Comparison of ENCODE assay signal across 14 mouse cellular contexts in genomic region chr12:113484971-113485485, GRCm38 (mm10). TPM values are rescaled to one million over a fixed set of nuclear protein-coding genes. Genes with fewer than 3 reads are reported as not detected.
DNase-seq lines count a peak whose midpoint lies in the region; ATAC-seq and TF ChIP-seq lines count a peak whose summit lies in the region.
"Had no signal": no experiment of that assay in that cellular context is flagged by ENCODE, and none has a peak within 500 bp of the region (broad histone marks: within the 10 kb centered on the region; RNA-seq: fewer than 3 reads in every experiment).

No protein-coding gene starts in this region.

- H3K36me3 ChIP-seq in lung, postnatal 0 days (ENCODE audit: insufficient read depth, low read length), result no peaks in the 10 kb centered on the region
- H3K36me3 ChIP-seq in hindbrain, embryonic 10.5 days, result no peaks in the 10 kb centered on the region
- H3K36me3 ChIP-seq: embryonic facial prominence, embryonic 10.5 days; heart, embryonic 12.5 days; liver, embryonic 13.5 days; midbrain, embryonic 12.5 days had no signal

- no peaks in the 10 kb centered on the region for H3K4me1 ChIP-seq in lung, postnatal 0 days (ENCODE audit: insufficient read depth, low read depth, low read length)
- peaks cover 17% of the 10 kb centered on the region for H3K4me1 ChIP-seq in bone marrow macrophage, adult 2 months (ENCODE audit: control insufficient read depth, insufficient read depth, low read length)
- no peaks in the 10 kb centered on the region for H3K4me1 ChIP-seq in hindbrain, embryonic 10.5 days (replicated peaks)
- H3K4me1 ChIP-seq: embryonic facial prominence, embryonic 10.5 days; heart, embryonic 12.5 days; liver, embryonic 13.5 days; midbrain, embryonic 12.5 days had no signal

- WGBS in lung, postnatal 0 days, result 23% methylated on average over 2 of the region's 2 CpGs
- 51% methylated on average over 2 of the region's 2 CpGs for WGBS in hindbrain, embryonic 10.5 days

- no peak overlapping the region for H3K4me3 ChIP-seq in gastrocnemius, adult 2 months
- H3K4me3 ChIP-seq in lung, postnatal 0 days (ENCODE audit: low read depth, low read length), result no peak overlapping the region
- no peak overlapping the region for H3K4me3 ChIP-seq in bone marrow macrophage, adult 2 months (ENCODE audit: insufficient read depth, low read length)
- H3K4me3 ChIP-seq in hindbrain, embryonic 10.5 days, result no peak overlapping the region
- H3K4me3 ChIP-seq: embryonic facial prominence, embryonic 10.5 days; heart, embryonic 12.5 days; liver, embryonic 13.5 days; midbrain, embryonic 12.5 days had no signal

- TF ChIP-seq CTCF in gastrocnemius, adult 2 months (IDR thresholded peaks at IDR 0.05), result peak; percentile 38
- TF ChIP-seq CTCF in lung, postnatal 0 days (IDR thresholded peaks at IDR 0.05), result peak; percentile 23; the same call in 1 of the 2 replicates
- TF ChIP-seq CTCF in bone marrow macrophage, adult 2 months (IDR thresholded peaks at IDR 0.05; ENCODE audit: low read depth, low read length), result peak; percentile 51; the same call in 1 of the 2 replicates

- TF ChIP-seq POLR2A in bone marrow macrophage, adult 2 months (IDR thresholded peaks at IDR 0.05; ENCODE audit: borderline replicate concordance, low read depth, low read length), result no peak

- no peak for ATAC-seq in lung, postnatal 0 days
- ATAC-seq: forebrain, embryonic 14.5 days had no signal

- H3K27me3 ChIP-seq in lung, postnatal 0 days (replicated peaks; ENCODE audit: insufficient read depth, low read length), result no peaks in the 10 kb centered on the region
- H3K27me3 ChIP-seq in hindbrain, embryonic 10.5 days (ENCODE audit: insufficient read depth, poor library complexity, severe bottlenecking), result no peaks in the 10 kb centered on the region
- H3K27me3 ChIP-seq: heart, embryonic 12.5 days; liver, embryonic 13.5 days; midbrain, embryonic 12.5 days had no signal

- no peak overlapping the region for H3K4me2 ChIP-seq in lung, postnatal 0 days (replicated peaks; ENCODE audit: low read depth, low read length)
- H3K4me2 ChIP-seq: heart, embryonic 12.5 days; liver, embryonic 13.5 days; midbrain, embryonic 12.5 days had no signal

- DNase-seq in gastrocnemius, adult 2 months, result no peak
- no peak for DNase-seq in gastrocnemius, adult 18-20 months (ENCODE audit: low spot score)
- DNase-seq in lung, postnatal 0 days (ENCODE audit: low spot score), result no peak
- DNase-seq in lung, postnatal 14 days, result no peak
- DNase-seq in thymus, postnatal 25 days, result peak; percentile 38
- no peak for DNase-seq in neural tube, embryonic 10.5 days (ENCODE audit: extremely low spot score, low spot score)
- DNase-seq in hindbrain, embryonic 10.5 days (ENCODE audit: low spot score), result no peak
- DNase-seq: liver, embryonic 13.5 days had no signal

- intact Hi-C loops in gastrocnemius, adult 2 months (cut with DNase I), result loop anchor here (5.0 to 10.0 kb wide), 2 partner anchors 130 to 263 kb away; no protein-coding TSS in a partner anchor

- no peak overlapping the region for H3K27ac ChIP-seq in gastrocnemius, adult 2 months
- no peak overlapping the region for H3K27ac ChIP-seq in lung, postnatal 0 days (ENCODE audit: low read length)
- no peak overlapping the region for H3K27ac ChIP-seq in bone marrow macrophage, adult 2 months (ENCODE audit: insufficient read depth, low read depth, low read length)
- H3K27ac ChIP-seq in hindbrain, embryonic 10.5 days, result no peak overlapping the region
- H3K27ac ChIP-seq: embryonic facial prominence, embryonic 10.5 days; liver, embryonic 13.5 days; midbrain, embryonic 12.5 days had no signal

- H3K9me3 ChIP-seq in lung, postnatal 0 days (ENCODE audit: low read length), result no peaks in the 10 kb centered on the region
- H3K9me3 ChIP-seq in hindbrain, embryonic 10.5 days, result peaks cover 5% of the 10 kb centered on the region; the same call in 1 of the 2 replicates
- H3K9me3 ChIP-seq: liver, embryonic 13.5 days had no signal

- no peak for TF ChIP-seq EP300 in lung, postnatal 0 days (IDR thresholded peaks at IDR 0.05)

- H3K9ac ChIP-seq in lung, postnatal 0 days (replicated peaks; ENCODE audit: low read depth), result no peak overlapping the region
- H3K9ac ChIP-seq: heart, embryonic 12.5 days; liver, embryonic 13.5 days; midbrain, embryonic 12.5 days had no signal

RNA-seq across cellular contexts. Expression of gene Adam6b, which starts 4.3 kb away (rescaled TPM):
- not detected for total RNA-seq in gastrocnemius, adult 2 months (2021)
- total RNA-seq in gastrocnemius, adult 18-20 months (2021), result not detected
- not detected in 2 replicates for polyA plus RNA-seq in lung, postnatal 0 days (2015; fragmentation: Nextera tagmentation; extraction: Ambion mirVana)
- not detected in 2 replicates for polyA plus RNA-seq in bone marrow macrophage, adult 2 months (2012; ENCODE audit: insufficient read depth, insufficient read length, missing spikeins)
- polyA plus RNA-seq in hindbrain, embryonic 10.5 days (2016; fragmentation: Nextera tagmentation; extraction: Ambion mirVana), result not detected in 2 replicates
- total RNA-seq: layer of hippocampus, postnatal 10 days had no signal
- polyA plus RNA-seq: embryonic facial prominence, embryonic 10.5 days; forebrain, embryonic 14.5 days; heart, embryonic 12.5 days; liver, embryonic 13.5 days; midbrain, embryonic 12.5 days had no signal

RNA-seq across cellular contexts. Expression of gene Adam6a, which starts 58.7 kb away (rescaled TPM):
- not detected for total RNA-seq in gastrocnemius, adult 2 months (2021)
- total RNA-seq in gastrocnemius, adult 18-20 months (2021), result not detected
- not detected in 2 replicates for polyA plus RNA-seq in lung, postnatal 0 days (2015; fragmentation: Nextera tagmentation; extraction: Ambion mirVana)
- not detected in 2 replicates for polyA plus RNA-seq in bone marrow macrophage, adult 2 months (2012; ENCODE audit: insufficient read depth, insufficient read length, missing spikeins)
- polyA plus RNA-seq in hindbrain, embryonic 10.5 days (2016; fragmentation: Nextera tagmentation; extraction: Ambion mirVana), result not detected in 2 replicates
- total RNA-seq: layer of hippocampus, postnatal 10 days had no signal
- polyA plus RNA-seq: embryonic facial prominence, embryonic 10.5 days; forebrain, embryonic 14.5 days; heart, embryonic 12.5 days; liver, embryonic 13.5 days; midbrain, embryonic 12.5 days had no signal
